Mouse (Mus musculus) testis, adult 2 months (tissue): ENCODE results near the gene Ddx23.

Source experiments
- CTCF ChIP-seq: fragments of 200-500 bp; IDR thresholded peaks from 2 replicates; pipeline ENCODE4 v1.5.1; 2012; ENCODE audit warnings: low read depth, mild to moderate bottlenecking, inconsistent platforms, low read length, moderate library complexity; ENCODE audit not compliant: control insufficient read depth, insufficient read depth, insufficient replicate concordance
- POLR2A ChIP-seq: fragments of 200-500 bp; IDR thresholded peaks from 2 replicates; pipeline ENCODE4 v1.6.1; 2012; ENCODE audit warnings: low read depth, mild to moderate bottlenecking, inconsistent platforms, low read length, moderate library complexity; ENCODE audit not compliant: control insufficient read depth

- TF ChIP-seq CTCF (no peak), POLR2A (no peak)
Measured at GRCm38 (mm10) chr15:98673732-98674131, 11.0 kb upstream of the Ddx23 start.
